Mouse (Mus musculus) gastrocnemius, postnatal 14 days (tissue): ENCODE results near the gene Cblc. TPM values are rescaled to one million over a fixed set of nuclear protein-coding genes. Genes with fewer than 3 reads are reported as not detected.

Experiments
- DNase-seq: peaks from one replicate; pipeline ENCODE4 v3.0.0; 2021; ENCODE audit warnings: mixed read lengths
- intact Hi-C: fragments of 180-260 bp; cut with DNase I; formaldehyde crosslinking; loops from one replicate; pipeline ENCODE4 v1.15.1; 2025; ENCODE audit warnings: low total_unique reads
- long read RNA-seq, 2 experiments: library from polyadenylated mRNA; stranded (forward); transcript quantifications; one replicate each; pipeline ENCODE4 v2.0.0; 2021
- total RNA-seq, 2 experiments: library from RNA; stranded (reverse); gene quantifications; 2 replicates each; pipeline ENCODE4 v1.2.3; 2021

Cblc gene
- total RNA-seq = not detected
- long read RNA-seq, experiment 1 = 0 reads
- long read RNA-seq, experiment 2 = 0 reads

DNA sequence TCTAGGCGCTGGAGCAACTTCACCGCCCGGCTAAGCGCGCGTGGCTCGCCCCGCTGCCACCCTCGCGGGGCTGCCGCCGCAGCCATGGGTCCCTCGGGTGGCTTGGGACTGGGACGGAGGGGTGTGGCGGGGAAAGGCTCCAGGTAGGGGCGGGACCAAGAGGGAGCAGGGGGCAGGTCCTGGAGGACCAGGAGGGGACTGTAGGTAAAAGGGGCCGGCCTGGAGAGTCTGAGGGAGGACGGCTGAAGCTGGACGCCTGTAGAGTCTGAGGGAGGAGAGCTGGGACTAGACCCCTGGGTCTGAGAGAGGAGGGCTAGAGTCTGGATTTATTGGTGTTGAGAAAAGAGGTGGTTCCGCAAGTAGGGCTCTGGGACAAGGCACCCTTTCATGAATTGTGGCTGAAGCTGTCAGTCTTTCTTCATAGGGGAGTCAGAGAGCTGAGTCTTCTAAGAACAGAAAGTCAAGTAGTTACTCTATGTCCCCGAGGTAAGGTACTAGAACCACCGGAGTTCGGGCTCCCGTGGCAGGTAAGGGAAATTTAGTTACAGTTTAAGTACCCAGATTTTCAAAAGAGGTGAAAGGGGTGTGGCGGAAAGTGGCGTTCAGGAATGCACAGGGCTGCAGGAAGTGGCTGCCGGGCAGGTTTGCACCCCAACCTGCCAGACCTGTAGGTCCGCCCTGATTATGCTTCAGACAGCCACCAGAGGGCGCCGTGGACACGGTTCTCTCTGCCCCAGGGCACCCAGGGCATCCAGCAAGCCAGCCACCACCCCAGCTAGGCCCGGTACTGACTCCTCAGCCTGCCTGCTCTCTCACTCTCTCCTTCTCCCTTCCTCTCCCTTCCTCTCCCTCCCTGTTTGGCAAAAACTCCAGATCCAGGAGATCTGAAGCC, at the start of gene Cblc:
Gene Cblc (minus strand): TSS at position 113 of the 892 bp plus-strand sequence.
- intact Hi-C loops = loop anchor here (2.0 kb wide), 1 partner anchor 52 kb away; no protein-coding TSS in a partner anchor
- peak; percentile 81 for DNase-seq

GRCm38 (mm10) chr7:19844521-19845171, 48.0 kb upstream of the Cblc start:
- intact Hi-C loops = no loop called here
- DNase-seq = no peak

DNA sequence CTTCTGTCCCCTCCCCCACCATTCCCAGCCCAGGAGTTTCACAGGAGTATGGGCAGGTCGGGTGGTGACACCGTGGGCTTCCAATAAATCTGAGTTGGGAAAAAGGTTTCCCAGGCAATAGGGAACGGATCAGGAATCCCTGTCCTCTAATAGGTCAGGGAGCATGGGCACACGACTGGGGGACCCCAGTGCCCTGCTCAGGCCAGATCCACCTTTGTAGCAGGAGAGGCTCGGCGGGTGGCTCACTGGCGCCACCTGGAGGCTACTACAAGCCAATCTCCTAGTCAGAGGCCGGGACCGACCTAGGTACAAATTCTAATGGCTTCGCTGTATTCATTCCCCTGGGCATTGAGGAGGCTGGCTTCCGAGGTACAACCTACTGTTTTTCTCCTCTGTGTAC, 47.0 kb upstream of the Cblc start:
- peak; percentile 71 for DNase-seq
- intact Hi-C loops = loop anchor here (2.0 kb wide), 1 partner anchor 41 kb away; no protein-coding TSS in a partner anchor

GRCm38 (mm10) chr7:19842885-19843504, 46.4 kb upstream of the Cblc start:
- DNase-seq = peak; percentile 36
- intact Hi-C loops = loop anchor here (2.0 kb wide), 1 partner anchor 40 kb away; no protein-coding TSS in a partner anchor

DNA sequence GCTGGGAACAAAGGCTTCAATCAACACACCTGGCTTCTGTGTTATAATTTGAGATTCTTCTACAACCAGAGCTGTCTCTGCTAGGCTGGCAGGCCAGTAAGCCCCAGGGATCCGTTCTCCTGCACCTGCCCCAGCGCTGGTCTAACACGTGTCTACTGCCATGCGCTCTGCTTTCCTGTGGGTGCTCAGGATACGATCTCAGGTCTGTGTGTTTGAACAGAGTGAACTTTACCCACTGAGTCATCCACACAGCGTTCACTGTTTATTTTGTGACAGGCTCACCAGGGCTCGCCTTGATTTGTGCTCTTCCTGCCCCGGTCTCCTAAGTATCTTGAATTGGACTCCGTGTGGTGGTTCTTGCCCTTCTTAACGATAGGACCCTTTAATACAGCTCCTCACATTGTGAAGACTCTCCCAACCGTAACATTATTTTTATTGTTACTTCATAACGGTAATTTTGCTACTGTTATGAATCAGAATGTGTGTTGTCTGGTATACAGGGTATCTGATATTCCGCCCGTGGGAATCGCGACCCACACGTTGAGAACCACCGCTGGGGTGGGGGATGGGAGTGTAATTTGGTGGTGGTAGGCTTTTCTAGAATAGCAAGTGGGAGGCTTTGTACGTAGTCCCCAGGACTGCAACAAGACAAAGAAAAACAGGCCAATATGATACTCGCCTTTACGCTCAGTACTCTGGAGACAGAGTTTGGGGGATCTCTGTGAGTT, 45.2 kb upstream of the Cblc start:
- intact Hi-C loops = loop anchor here (2.0 kb wide), 1 partner anchor 39 kb away; no protein-coding TSS in a partner anchor
- DNase-seq = no peak

- intact Hi-C loops = no loop called here
- DNase-seq = no peak
Measured at GRCm38 (mm10) chr7:19840936-19841335, 44.3 kb upstream of the Cblc start.

GRCm38 (mm10) chr7:19840371-19840770, 43.8 kb upstream of the Cblc start:
- intact Hi-C loops = no loop called here

GRCm38 (mm10) chr7:19836843-19837242, 40.2 kb upstream of the Cblc start:
- intact Hi-C loops = no loop called here
- DNase-seq = no peak

More at GRCm38 (mm10) chr7:19840371-19840770, 43.8 kb upstream of the Cblc start:
- no peak for DNase-seq

DNA sequence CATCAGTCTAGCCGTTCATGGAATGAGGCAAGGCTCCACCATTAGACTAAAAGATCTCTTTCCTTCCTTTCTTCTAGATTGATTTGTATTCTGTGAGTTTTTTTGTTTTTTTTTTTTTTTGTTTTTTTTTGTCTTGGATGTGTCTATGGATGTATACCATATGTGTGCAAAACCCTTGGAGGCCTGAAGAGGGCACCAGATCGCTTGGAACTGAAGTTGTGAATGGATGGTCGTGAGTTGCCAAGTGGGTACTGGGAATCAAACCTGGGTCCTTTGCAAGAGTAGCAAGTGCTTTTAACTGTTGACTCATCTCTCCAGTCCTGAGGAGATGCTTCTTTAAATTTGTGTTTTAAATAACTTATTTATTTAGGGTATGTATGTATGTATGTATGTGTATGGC, 37.4 kb upstream of the Cblc start:
- no peak for DNase-seq
- intact Hi-C loops = no loop called here

DNA sequence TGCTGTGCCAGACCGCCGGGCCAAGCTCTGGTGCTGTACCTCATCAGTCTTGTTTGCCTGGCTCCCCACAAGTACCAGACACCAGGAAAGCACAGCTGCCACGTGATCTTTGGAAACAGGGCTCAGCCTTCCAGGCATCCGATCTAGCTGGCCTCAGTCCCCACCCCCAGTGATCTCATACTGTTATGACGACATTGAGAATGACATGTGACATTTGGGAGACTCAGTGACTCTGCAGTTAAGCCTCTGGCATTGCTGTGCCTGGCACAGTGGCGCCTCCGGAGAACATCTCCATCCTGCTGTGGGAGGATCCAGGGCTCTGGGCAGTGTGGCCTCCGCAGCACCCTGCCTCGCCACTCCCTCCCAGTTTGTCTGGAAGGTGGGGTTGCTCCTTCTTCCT, 35.2 kb upstream of the Cblc start:
- DNase-seq = no peak
- intact Hi-C loops = no loop called here

DNA sequence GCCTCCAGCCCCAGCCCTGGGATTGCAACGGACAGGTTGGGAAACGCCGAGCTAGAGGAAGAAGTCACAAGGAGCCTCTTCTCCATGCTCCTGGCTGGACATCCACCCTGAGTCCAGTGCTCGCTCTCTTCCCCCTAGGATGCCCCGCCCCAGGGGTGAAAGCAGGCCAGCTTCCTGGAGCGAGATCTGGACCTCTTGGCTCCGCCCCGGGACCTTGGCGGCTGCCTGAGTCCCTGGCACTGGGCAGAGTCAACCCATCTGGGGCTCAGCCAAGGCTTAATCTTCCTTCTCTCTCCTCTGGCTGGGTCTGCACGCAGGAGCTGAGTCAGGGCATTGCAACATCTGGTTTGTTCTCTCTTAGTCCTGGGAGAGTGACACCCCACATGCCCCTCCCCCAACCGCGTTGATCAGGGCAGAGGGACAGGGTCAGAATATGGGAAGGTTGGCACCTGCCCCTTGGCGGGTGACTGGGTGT, 34.1 kb upstream of the Cblc start:
- intact Hi-C loops = no loop called here

DNA sequence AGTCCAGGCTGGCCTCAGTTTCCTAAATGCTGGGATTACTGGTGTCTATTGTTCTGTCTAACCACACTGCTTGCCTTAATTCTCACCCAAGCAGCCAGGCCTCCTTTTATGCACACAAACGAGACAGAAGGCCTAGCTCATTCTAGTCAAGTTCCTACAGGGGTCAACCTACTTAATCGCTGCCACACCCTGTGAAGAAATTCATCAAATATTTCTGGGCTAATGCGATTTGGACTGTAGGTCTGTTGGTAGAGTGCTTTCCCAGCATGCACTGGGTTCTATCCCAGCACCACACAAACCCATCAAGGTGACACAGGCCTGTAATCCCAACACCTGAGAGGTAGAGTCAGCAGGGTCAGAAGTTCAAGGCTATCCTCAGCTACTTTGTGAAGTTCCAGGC, 33.1 kb upstream of the Cblc start:
- DNase-seq = no peak
- intact Hi-C loops = no loop called here

More for the DNA sequence above, 34.1 kb upstream of the Cblc start:
- DNase-seq = peak; percentile 95

GRCm38 (mm10) chr7:19826756-19827155, 30.1 kb upstream of the Cblc start:
- intact Hi-C loops = no loop called here
- DNase-seq = peak; percentile 70

- peak; percentile 94 for DNase-seq
- intact Hi-C loops = no loop called here
Measured at GRCm38 (mm10) chr7:19824182-19824973, 27.8 kb upstream of the Cblc start.

DNA sequence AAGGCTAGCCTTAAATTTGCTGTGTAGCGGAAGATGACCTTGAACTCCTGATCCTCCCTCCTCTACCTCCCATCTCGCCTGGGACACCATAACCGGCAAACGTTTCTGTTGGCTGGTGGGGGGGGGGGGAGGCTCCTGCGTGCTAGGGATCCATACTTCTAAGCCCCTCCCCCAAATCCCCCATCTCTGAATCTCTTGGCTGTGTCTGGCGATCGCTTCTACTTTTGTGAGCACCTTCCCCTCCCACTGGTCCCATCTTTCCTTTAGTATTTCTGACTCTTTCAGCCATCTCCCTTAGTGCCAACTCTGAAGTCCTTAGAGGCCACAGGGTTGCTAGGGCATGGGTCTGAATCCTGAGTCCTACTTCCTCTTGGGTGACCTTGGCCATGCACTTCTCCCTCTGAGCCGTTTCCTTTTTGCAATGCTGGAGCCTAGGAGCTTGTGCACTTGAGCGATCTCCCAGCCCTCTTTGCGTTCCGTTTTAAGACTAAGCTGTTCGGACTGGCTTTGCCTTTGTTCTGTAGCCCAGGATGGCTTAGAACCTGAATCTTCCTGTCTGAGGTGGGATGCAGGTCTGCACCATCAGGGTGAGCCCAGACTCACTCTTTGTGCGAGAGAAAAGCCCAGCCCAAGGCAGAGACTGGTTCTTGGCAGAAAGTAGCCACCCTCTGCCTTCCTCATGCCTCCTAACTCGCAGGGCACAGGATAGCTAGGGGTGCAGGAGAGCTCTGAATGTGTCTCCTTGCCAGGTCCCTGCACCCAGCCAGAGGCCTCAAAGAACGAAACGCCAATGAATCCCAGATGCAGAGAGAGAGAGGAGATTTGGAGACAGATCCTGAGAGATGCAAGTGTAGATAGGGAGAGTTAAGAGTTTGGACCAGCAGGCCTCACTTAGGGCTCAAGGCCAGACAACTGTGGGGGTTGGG, 26.9 kb upstream of the Cblc start:
- intact Hi-C loops = no loop called here
- no peak for DNase-seq

- intact Hi-C loops = no loop called here
- peak; percentile 72 for DNase-seq
Measured at GRCm38 (mm10) chr7:19822604-19823058, 26.0 kb upstream of the Cblc start, which contains the start of gene Bcl3. Gene Bcl3 (minus strand): TSS chr7:19822770.

DNA sequence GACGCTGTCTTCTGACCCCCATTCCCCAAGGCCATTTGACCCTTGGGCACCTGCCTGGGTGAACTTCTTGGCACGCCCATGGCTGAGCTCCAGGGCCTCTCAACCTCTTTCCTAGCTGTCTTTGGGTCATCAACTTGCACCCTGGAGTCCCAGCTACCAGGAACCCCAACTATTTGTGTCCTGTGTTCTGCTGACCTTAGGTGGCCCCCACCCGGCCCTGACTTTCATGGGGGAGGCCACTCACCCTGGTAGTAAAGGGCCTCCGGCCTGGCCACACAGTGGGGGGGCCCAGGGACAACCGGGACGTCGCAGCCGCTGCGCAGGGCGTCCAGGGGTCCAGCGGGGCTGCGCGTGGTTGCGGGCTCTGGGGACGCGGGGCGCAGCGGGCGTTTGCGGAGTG, 25.6 kb upstream of the Cblc start:
- intact Hi-C loops = no loop called here
- DNase-seq = no peak
